Mouse (Mus musculus) heart, embryonic 15.5 days (tissue): ENCODE data around the gene 1810046K07Rik. TPM values are rescaled to one million over a fixed set of nuclear protein-coding genes. Genes with fewer than 3 reads are reported as not detected.

Experiments
- ATAC-seq: fragments of 200-750 bp; cut with Nextera tagmentation; replicated peaks from 2 replicates; pipeline ENCODE4 v1.8.0; 2017; ENCODE audit warnings: low read depth, moderate TSS enrichment; ENCODE audit not compliant: insufficient number of reproducible peaks, insufficient read depth, low FRiP score
- H3K27ac ChIP-seq: fragments of 300-500 bp; sonication (generic); 2 replicates; pipeline ENCODE4 v1.5.1; 2015; ENCODE audit warnings: mild to moderate bottlenecking, inconsistent platforms
- H3K27me3 ChIP-seq: fragments of 300-500 bp; sonication (generic); 2 replicates; pipeline ENCODE4 v1.6.1; 2015; ENCODE audit warnings: inconsistent platforms
- H3K36me3 ChIP-seq: fragments of 300-500 bp; sonication (generic); 2 replicates; pipeline ENCODE4 v1.6.1; 2015; ENCODE audit warnings: mild to moderate bottlenecking, inconsistent platforms
- H3K4me1 ChIP-seq: fragments of 300-500 bp; sonication (generic); replicated peaks from 2 replicates; pipeline ENCODE4 v1.6.1; 2015; ENCODE audit warnings: inconsistent platforms
- H3K4me2 ChIP-seq: fragments of 300-500 bp; sonication (generic); 2 replicates; pipeline ENCODE4 v1.6.1; 2015; ENCODE audit warnings: inconsistent platforms, mild to moderate bottlenecking, moderate library complexity
- H3K4me3 ChIP-seq: fragments of 300-500 bp; sonication (generic); 2 replicates; pipeline ENCODE4 v1.5.1; 2015; ENCODE audit warnings: mild to moderate bottlenecking, inconsistent platforms
- H3K9ac ChIP-seq: fragments of 300-500 bp; sonication (generic); 2 replicates; pipeline ENCODE4 v1.6.1; 2015; ENCODE audit warnings: mild to moderate bottlenecking, inconsistent platforms
- H3K9me3 ChIP-seq: fragments of 300-500 bp; sonication (generic); replicated peaks from 2 replicates; pipeline ENCODE4 v1.6.1; 2016; ENCODE audit warnings: inconsistent platforms
- WGBS: fragments of 180-500 bp; shearing (Covaris S2); methylation state at CpG from one replicate; pipeline ENCODE4 v1.1.7; 2015; ENCODE audit warnings: mixed read lengths; 5-methylcytosine and 5-hydroxymethylcytosine counted together
- polyA plus RNA-seq: library from polyadenylated mRNA; unstranded; fragments of >200 nt; fragmentation: Nextera tagmentation; extraction: Ambion mirVana; gene quantifications from 2 replicates; pipeline ENCODE4 v1.2.1, GENCODE M21; 2015

Gene 1810046K07Rik
- polyA plus RNA-seq: 0.22 TPM in 1 of 2 replicates, not detected in the other

DNA sequence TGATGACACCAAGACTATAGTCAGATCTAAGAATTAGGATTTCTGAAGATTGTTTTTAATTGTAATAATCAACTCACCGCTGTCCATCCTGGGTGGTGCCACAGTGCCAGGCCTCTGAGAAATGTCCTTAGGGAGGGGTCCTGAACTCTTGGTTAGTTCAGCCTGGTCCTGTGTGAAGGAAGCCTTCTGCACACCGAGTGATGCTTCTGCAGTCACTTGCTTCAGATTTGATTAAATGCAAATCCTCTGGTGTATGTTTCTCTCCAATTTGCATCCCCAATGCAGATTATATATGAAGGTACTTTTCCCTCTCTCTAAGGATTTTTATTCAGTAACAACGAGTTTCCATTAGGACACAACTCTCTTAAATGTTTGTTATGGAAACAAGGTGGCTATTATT is at the start of gene 1810046K07Rik:
Gene 1810046K07Rik, minus strand, starts transcription at position 187 of the 400 bp plus-strand sequence.
- no peak for ATAC-seq
- H3K27ac ChIP-seq: no peak within 1 kb of the TSS
- H3K27me3 ChIP-seq: no peaks in the 10 kb centered on the region
- 83% methylated on average over 3 of the region's 3 CpGs for WGBS
- no peak within 1 kb of the TSS for H3K4me3 ChIP-seq
- no peaks in the 10 kb centered on the region for H3K9me3 ChIP-seq
- no peak within 1 kb of the TSS for H3K9ac ChIP-seq
- H3K4me1 ChIP-seq: no peaks in the 10 kb centered on the region
- no peaks in the 10 kb centered on the region for H3K36me3 ChIP-seq
- no peak within 1 kb of the TSS for H3K4me2 ChIP-seq

DNA sequence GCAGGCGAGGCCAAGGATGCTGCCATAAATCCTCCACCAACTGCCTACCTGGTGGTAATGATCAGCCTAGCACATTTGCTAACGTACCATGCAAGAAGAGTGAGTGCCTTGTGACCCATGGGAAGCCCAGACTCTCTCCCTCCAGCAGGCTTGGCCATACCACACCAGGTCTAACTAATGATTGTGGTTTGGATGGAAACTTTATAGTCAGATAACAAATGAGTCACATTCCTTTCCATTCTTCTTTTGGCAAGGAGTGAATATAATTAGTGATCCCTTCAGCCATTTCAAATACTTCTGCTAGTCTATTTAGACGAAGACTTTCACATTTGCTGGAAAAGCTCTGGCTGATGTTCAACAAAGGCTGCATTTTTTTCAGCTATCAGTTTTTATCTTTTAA is 40.8 kb upstream of the 1810046K07Rik start:
- H3K27me3 ChIP-seq: no peaks in the 10 kb centered on the region
- no peak overlapping the region for H3K4me2 ChIP-seq
- no peaks in the 10 kb centered on the region for H3K4me1 ChIP-seq
- no peaks in the 10 kb centered on the region for H3K36me3 ChIP-seq
- no peak overlapping the region for H3K9ac ChIP-seq
- no peak overlapping the region for H3K27ac ChIP-seq
- H3K9me3 ChIP-seq: no peaks in the 10 kb centered on the region
- 59% methylated on average over 3 of the region's 3 CpGs for WGBS
- ATAC-seq: no peak
- no peak overlapping the region for H3K4me3 ChIP-seq

DNA sequence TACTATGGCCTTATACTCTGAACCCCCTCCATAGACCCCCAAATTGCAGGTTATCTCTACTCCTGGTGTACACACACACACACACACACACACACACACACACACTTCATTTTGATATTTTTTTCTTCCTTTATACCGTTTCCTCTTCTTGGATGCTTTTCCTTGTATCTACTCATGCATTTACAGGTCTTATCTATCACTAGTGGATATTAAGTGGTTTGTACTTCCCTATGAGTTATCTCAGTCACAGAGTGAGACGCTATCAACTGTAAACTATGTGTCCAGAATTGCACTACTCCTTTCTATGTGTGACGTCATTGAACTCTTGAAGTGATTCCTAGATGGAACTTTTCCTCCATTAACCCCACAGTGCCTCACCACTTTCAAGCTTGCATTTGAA is 38.4 kb upstream of the 1810046K07Rik start:
- Histone ChIP-seq H3K4me1 (no peaks in the 10 kb centered on the region), H3K9ac (no peak overlapping the region), H3K4me2 (no peak overlapping the region), H3K27me3 (no peaks in the 10 kb centered on the region), H3K36me3 (no peaks in the 10 kb centered on the region), H3K4me3 (no peak overlapping the region), H3K27ac (no peak overlapping the region), H3K9me3 (no peaks in the 10 kb centered on the region)
- WGBS: 35% methylated on average over 3 of the region's 3 CpGs
- ATAC-seq: no peak

DNA sequence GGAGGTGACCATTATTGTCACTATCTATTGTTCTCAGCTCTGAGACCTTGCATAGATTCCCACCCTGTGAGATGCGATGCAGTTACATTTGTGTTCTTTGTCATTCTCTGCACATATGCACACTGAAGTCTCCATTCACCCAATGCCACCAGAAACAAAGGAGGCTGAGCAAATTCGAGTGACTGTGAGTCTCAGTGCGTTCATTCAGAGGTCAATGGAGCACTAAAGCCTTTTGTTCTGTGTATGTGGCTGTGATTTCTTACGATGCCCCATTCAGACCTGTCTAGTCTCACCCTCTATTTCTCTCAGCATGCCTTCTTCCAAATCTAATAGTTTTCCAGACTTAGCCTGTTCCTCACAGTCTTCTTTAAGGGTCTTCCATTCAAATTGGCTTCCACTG is 35.3 kb upstream of the 1810046K07Rik start:
- ATAC-seq: no peak
- no peak overlapping the region for H3K27ac ChIP-seq
- no peaks in the 10 kb centered on the region for H3K9me3 ChIP-seq
- no peak overlapping the region for H3K4me2 ChIP-seq
- no peaks in the 10 kb centered on the region for H3K4me1 ChIP-seq
- no peaks in the 10 kb centered on the region for H3K27me3 ChIP-seq
- H3K36me3 ChIP-seq: no peaks in the 10 kb centered on the region
- WGBS: 68% methylated on average over 4 of the region's 4 CpGs
- no peak overlapping the region for H3K4me3 ChIP-seq
- H3K9ac ChIP-seq: no peak overlapping the region

DNA sequence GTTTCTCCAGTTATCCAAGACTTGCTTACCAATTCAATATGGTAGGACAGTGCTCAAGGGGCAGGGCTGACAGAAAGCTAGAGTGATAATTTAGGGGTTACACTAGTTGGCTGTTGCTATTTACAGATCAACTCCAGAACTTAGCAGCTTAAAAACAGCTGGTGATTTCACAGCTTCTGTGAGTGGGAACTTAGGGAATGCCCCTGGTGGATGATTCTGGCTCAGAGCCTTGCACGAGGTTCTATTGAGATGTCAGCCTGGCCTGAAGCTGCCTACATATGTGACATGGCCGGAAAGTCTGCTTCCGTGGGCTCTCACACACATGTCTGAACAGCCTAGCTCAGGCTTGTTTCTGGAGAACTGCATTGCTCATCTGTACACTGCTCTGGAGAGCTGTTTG is 24.8 kb upstream of the 1810046K07Rik start:
- peak overlapping the region; percentile 25; the same call in 1 of the 2 replicates for H3K27ac ChIP-seq
- H3K9ac ChIP-seq: no peak overlapping the region
- no peak overlapping the region for H3K4me3 ChIP-seq
- H3K36me3 ChIP-seq: no peaks in the 10 kb centered on the region
- WGBS: 49% methylated on average over 3 of the region's 3 CpGs
- peaks cover 5% of the 10 kb centered on the region; the same call in 1 of the 2 replicates for H3K4me1 ChIP-seq
- ATAC-seq: no peak
- no peaks in the 10 kb centered on the region for H3K9me3 ChIP-seq
- H3K27me3 ChIP-seq: no peaks in the 10 kb centered on the region
- H3K4me2 ChIP-seq: no peak overlapping the region

DNA sequence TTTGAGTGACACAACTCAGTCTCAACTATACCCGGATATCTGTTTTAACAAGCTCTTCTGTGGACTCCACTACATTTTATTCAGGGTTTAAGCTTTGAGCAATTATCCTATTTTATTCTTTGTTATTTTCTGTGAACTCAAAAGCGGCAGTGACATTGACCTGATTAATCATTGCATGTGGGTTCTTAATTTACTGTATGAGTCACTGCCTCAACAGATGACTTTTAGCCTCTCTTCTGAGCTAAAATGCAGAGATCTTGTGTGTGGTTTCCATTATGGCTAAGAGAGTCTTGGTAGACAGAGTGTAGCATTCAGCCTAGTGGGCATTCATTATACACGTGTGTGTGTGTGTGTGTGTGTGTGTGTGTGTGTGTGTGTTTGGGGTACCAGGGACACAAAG is 24.2 kb upstream of the 1810046K07Rik start:
- H3K9me3 ChIP-seq: no peaks in the 10 kb centered on the region
- no peaks in the 10 kb centered on the region for H3K27me3 ChIP-seq
- H3K9ac ChIP-seq: no peak overlapping the region
- no peak overlapping the region for H3K4me3 ChIP-seq
- H3K4me2 ChIP-seq: no peak overlapping the region
- no peak overlapping the region for H3K27ac ChIP-seq
- H3K36me3 ChIP-seq: no peaks in the 10 kb centered on the region
- WGBS: 85% methylated on average over 3 of the region's 3 CpGs
- peaks cover 5% of the 10 kb centered on the region; the same call in 1 of the 2 replicates for H3K4me1 ChIP-seq
- ATAC-seq: no peak

DNA sequence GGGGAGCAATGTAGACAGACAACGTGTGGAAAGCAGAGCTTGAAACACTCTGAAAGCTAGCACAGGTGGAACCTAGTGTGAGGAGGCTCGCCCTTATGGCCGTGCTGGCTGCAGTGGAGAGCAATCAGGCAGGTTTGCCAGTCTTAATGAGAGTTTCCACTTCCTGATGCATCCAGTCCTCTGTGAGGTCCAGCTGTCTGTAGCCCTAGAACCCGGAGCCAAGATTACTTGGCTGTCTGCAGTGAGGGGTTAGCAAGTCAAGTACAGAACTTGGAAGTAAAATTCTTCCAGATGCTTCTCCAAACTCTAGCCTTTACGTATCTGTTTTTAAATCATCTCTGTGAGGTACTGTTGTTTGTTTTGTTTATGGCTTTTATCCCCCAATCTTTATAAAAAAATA is 20.7 kb upstream of the 1810046K07Rik start:
- 73% methylated on average over 5 of the region's 5 CpGs for WGBS
- no peak overlapping the region for H3K27ac ChIP-seq
- H3K36me3 ChIP-seq: no peaks in the 10 kb centered on the region
- no peak overlapping the region for H3K9ac ChIP-seq
- H3K4me2 ChIP-seq: no peak overlapping the region
- no peak for ATAC-seq
- peaks cover 5% of the 10 kb centered on the region; the same call in 1 of the 2 replicates for H3K4me1 ChIP-seq
- no peaks in the 10 kb centered on the region for H3K9me3 ChIP-seq
- H3K27me3 ChIP-seq: no peaks in the 10 kb centered on the region
- H3K4me3 ChIP-seq: no peak overlapping the region

DNA sequence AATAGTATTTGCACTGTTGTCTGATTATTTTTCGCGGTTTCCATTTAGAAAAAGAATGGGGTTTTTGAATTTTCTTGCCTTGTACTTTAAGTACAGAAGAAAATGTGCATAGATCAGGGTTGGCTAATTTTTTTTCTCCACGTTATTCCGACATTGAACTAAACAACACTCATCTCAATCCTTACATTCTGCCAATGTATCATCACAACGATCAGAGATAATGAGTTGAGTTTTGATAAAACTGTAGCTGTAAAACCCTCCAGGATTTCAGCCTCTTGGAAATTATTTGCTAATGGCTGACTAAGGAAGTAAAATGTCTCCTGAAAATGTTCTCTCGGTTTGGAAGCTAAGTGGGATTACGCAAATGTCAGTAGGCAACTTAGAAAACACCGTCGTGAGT is 17.1 kb upstream of the 1810046K07Rik start:
- Histone ChIP-seq H3K9ac (no peak overlapping the region), H3K4me1 (no peaks in the 10 kb centered on the region), H3K27ac (no peak overlapping the region), H3K36me3 (no peaks in the 10 kb centered on the region), H3K4me3 (no peak overlapping the region), H3K27me3 (no peaks in the 10 kb centered on the region), H3K4me2 (no peak overlapping the region), H3K9me3 (no peaks in the 10 kb centered on the region)
- 77% methylated on average over 9 of the region's 9 CpGs for WGBS
- no peak for ATAC-seq

DNA sequence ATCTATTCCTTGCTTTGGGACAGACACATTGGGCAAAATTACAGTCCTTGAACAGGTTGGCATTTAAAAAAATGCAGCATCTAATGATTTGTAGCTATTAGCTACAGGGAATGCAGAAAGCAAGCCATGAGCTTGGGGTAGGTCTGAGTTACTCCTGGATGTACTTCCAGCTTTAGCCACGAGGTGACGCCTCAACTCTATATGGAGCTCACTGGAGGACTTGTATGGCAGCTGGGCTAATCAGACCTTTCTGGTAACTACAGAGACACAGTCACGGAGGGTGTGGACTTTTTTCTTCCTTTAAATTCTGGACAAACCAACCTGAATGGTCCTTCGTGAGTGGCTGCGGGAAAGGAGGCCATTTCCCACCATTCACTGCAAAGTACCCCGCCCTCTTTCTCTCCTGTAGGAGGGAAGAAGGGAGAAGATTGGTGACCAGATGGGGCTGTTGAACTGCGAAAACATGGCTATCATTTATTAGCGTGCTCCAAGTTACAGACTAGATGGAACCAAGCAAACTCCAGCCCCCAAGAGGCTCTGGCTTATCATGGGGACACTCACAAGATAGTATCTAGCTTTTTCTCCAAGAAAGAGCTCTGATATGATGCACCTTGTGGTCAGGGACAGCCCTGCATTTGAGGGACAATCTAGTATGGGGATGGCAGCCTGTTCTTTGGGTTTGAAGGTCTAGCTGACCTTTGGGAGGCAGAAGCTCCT is 6.7 kb upstream of the 1810046K07Rik start:
- Histone ChIP-seq H3K9me3 (no peaks in the 10 kb centered on the region), H3K27me3 (no peaks in the 10 kb centered on the region; the same call in 1 of the 2 replicates), H3K27ac (no peak overlapping the region), H3K36me3 (no peaks in the 10 kb centered on the region), H3K4me3 (no peak overlapping the region), H3K9ac (no peak overlapping the region), H3K4me2 (peak overlapping the region; percentile 45), H3K4me1 (0 out of 2 replicates have a peak, but pooled peaks cover 3% of the 10 kb centered on the region)
- 23% methylated on average over 8 of the region's 8 CpGs for WGBS
- 0 out of 2 replicates have a peak, but pooled peaks have one; percentile 35 for ATAC-seq

DNA sequence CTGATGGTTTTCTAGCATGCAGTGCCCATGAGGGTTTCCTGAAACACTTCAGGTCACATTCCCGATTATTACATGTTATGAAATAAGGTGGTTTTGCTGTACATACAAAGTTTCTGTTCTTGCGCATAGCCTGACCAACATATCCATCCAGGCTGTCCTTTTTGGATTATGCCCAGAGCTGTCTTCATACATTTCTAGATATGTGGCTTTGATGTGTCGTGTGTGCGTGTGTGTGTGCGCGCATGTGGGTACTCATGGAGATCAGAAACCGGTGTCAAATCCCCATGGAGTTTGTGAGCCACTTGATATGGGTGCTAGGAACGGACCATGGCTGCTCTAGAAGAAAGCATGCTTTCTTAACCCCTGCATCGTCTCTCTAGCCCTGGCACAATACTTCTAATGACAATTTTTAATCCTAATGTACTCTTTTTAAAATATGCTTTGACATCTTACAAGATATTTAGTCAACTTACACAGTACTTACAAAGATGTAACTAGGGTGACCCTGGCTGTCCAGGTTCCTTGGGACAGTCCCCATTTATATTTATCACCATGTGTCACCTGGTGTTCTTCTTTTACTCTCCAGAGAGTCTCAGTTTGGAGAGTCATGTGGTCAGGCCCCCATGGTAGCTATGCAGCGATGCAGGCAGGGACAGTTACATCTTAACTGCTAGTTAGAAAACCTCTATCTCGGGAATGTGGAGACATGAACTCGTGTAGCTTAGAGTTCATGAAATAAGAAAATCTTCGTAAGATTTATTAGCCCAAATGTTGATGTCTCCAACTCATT is 2.9 kb upstream of the 1810046K07Rik start:
- no peaks in the 10 kb centered on the region for H3K9me3 ChIP-seq
- H3K4me2 ChIP-seq: no peak overlapping the region
- WGBS: 82% methylated on average over 13 of the region's 13 CpGs
- H3K4me3 ChIP-seq: no peak overlapping the region
- H3K27me3 ChIP-seq: no peaks in the 10 kb centered on the region; the same call in 1 of the 2 replicates
- 0 out of 2 replicates have a peak, but pooled peaks cover 3% of the 10 kb centered on the region for H3K4me1 ChIP-seq
- ATAC-seq: no peak
- no peaks in the 10 kb centered on the region for H3K36me3 ChIP-seq
- no peak overlapping the region for H3K27ac ChIP-seq
- no peak overlapping the region for H3K9ac ChIP-seq

DNA sequence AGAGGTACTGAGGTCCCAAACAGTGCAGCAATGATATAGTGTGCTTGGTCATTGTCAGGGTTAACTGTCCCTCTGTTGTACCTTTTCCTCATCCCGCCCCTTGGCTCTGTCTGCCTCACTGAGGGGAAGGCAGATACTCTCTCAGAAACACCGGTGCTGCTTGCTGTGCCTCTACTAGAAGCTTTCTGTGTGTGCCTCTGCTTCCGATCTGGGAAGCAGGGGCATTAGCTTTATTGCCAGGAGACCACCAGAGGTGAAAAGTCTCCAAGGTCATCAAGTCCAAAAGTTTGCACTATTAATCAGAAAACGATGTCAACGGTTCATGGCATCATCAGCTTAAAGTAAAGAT is 1.2 kb downstream of the 1810046K07Rik start:
- Histone ChIP-seq H3K36me3 (no peaks in the 10 kb centered on the region), H3K27ac (no peak overlapping the region), H3K9ac (no peak overlapping the region), H3K4me3 (no peak overlapping the region), H3K27me3 (no peaks in the 10 kb centered on the region), H3K9me3 (no peaks in the 10 kb centered on the region), H3K4me1 (no peaks in the 10 kb centered on the region), H3K4me2 (no peak overlapping the region)
- ATAC-seq: no peak
- WGBS: 80% methylated on average over 5 of the region's 5 CpGs
